Mouse (Mus musculus) gastrocnemius, postnatal 36 days (tissue): Measurements from ENCODE around the gene Hlx. TPM values are rescaled to one million over a fixed set of nuclear protein-coding genes. Genes with fewer than 3 reads are reported as not detected.

Experiments used
- total RNA-seq, 2 experiments: library from RNA; stranded (reverse); gene quantifications; 2 replicates each; pipeline ENCODE4 v1.2.3; 2021

Hlx gene
- total RNA-seq, 2 experiments from 2014 or later, result 9.6 to 11.6 TPM

Other genes starting within 250 kb of the Hlx start
- gene Marc1, start 78.7 kb upstream of the Hlx start, total RNA-seq, result under 1 TPM; 0.22 to 0.36 TPM
- gene Marc2, start 113.8 kb upstream of the Hlx start, total RNA-seq, result 100 to 1,000 TPM; 124 to 142 TPM
- gene C130074G19Rik, start 150.6 kb upstream of the Hlx start, total RNA-seq, result 10 to 100 TPM; 12.0 to 12.4 TPM